Mouse (Mus musculus) forebrain, embryonic 16.5 days (tissue): ENCODE data around the gene Clpb. TPM values are rescaled to one million over a fixed set of nuclear protein-coding genes. Genes with fewer than 3 reads are reported as not detected.

Source experiments
- ATAC-seq: fragments of 200-750 bp; cut with Nextera tagmentation; 2 replicates; pipeline ENCODE4 v1.8.0; 2017; ENCODE audit warnings: mild to moderate bottlenecking, moderate library complexity
- H3K27ac ChIP-seq: fragments of 300-500 bp; sonication (generic); 2 replicates; pipeline ENCODE4 v1.5.1; 2014; ENCODE audit warnings: low read length, control low read depth
- H3K27me3 ChIP-seq: fragments of 300-500 bp; sonication (generic); replicated peaks from 2 replicates; pipeline ENCODE4 v1.6.1; 2014; ENCODE audit warnings: low read length; ENCODE audit not compliant: control insufficient read depth, insufficient read depth
- H3K36me3 ChIP-seq: fragments of 300-500 bp; sonication (generic); 2 replicates; pipeline ENCODE4 v1.6.1; 2014; ENCODE audit not compliant: control insufficient read depth, insufficient read depth
- H3K4me1 ChIP-seq: fragments of 300-500 bp; sonication (generic); replicated peaks from 2 replicates; pipeline ENCODE4 v1.6.1; 2014; ENCODE audit warnings: low read length; ENCODE audit not compliant: control insufficient read depth, insufficient read depth
- H3K4me2 ChIP-seq: fragments of 300-500 bp; sonication (generic); 2 replicates; pipeline ENCODE4 v1.6.1; 2014; ENCODE audit warnings: mild to moderate bottlenecking, low read length, control low read depth
- H3K4me3 ChIP-seq: fragments of 300-500 bp; sonication (generic); replicated peaks from 2 replicates; pipeline ENCODE4 v1.5.1; 2014; ENCODE audit warnings: mild to moderate bottlenecking, low read length, control low read depth
- H3K9ac ChIP-seq: fragments of 300-500 bp; sonication (generic); replicated peaks from 2 replicates; pipeline ENCODE4 v1.6.1; 2014; ENCODE audit warnings: low read depth, low read length, control low read depth
- H3K9me3 ChIP-seq: fragments of 300-500 bp; sonication (generic); 2 replicates; pipeline ENCODE4 v1.6.1; 2016; ENCODE audit warnings: low read length; ENCODE audit not compliant: control insufficient read depth
- WGBS: fragments of 180-500 bp; shearing (Covaris S2); extraction: QIAGEN DNeasy Blood & Tissue Kit; methylation state at CpG from one replicate; pipeline ENCODE4 v1.1.7; 2014; 5-methylcytosine and 5-hydroxymethylcytosine counted together
- polyA plus RNA-seq: library from polyadenylated mRNA; unstranded; fragments of >200 nt; fragmentation: Nextera tagmentation; extraction: Ambion mirVana; gene quantifications from 2 replicates; pipeline ENCODE4 v1.2.1, GENCODE M21; 2015

The Clpb gene
- polyA plus RNA-seq, 1 experiment from 2014 or later: 51.9 TPM

DNA sequence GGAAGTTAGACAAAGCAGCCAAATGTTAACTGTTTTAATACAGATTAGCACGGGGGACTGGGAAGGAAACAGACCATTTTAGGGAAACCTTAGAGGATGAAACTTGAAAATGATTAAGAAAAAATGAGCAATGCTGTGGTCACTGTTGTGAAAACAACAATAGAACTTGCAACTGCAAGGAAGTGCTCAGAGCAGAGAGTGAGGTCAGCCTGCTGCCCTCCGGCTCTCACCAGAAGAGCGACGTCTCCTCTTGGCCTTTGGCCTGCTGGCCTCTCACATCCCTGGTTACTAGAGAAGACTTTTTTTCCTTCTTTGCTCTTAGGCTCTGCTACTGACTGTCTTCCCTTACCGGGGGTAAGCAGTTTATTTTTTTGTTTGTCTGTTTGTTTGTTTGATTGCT is 19.5 kb downstream of the Clpb start:
- 0 out of 2 replicates have a peak, but pooled peaks cover 3% of the 10 kb centered on the region for H3K4me1 ChIP-seq
- no peak overlapping the region for H3K4me3 ChIP-seq
- H3K27me3 ChIP-seq: no peaks in the 10 kb centered on the region
- H3K4me2 ChIP-seq: no peak overlapping the region
- H3K9ac ChIP-seq: no peak overlapping the region
- WGBS: 71% methylated on average over 5 of the region's 5 CpGs
- H3K36me3 ChIP-seq: no peaks in the 10 kb centered on the region
- H3K9me3 ChIP-seq: no peaks in the 10 kb centered on the region
- ATAC-seq: no peak
- H3K27ac ChIP-seq: no peak overlapping the region

- ATAC-seq: 0 out of 2 replicates have a peak, but pooled peaks have one; percentile 28
- H3K27me3 ChIP-seq: no peaks in the 10 kb centered on the region
- no peak overlapping the region for H3K4me3 ChIP-seq
- WGBS: 6% methylated on average over 9 of the region's 9 CpGs
- H3K4me2 ChIP-seq: no peak overlapping the region
- no peak overlapping the region for H3K27ac ChIP-seq
- H3K36me3 ChIP-seq: no peaks in the 10 kb centered on the region; the same call in 1 of the 2 replicates
- H3K4me1 ChIP-seq: 0 out of 2 replicates have a peak, but pooled peaks cover 3% of the 10 kb centered on the region
- no peaks in the 10 kb centered on the region for H3K9me3 ChIP-seq
- no peak overlapping the region for H3K9ac ChIP-seq
Measured at GRCm38 (mm10) chr7:101683976-101684630, 20.7 kb downstream of the Clpb start.

- 0 out of 2 replicates have a peak, but pooled peaks cover 3% of the 10 kb centered on the region for H3K4me1 ChIP-seq
- H3K4me2 ChIP-seq: no peak overlapping the region
- no peak overlapping the region for H3K4me3 ChIP-seq
- no peak overlapping the region for H3K9ac ChIP-seq
- H3K27ac ChIP-seq: no peak overlapping the region
- WGBS: 46% methylated on average over 3 of the region's 3 CpGs
- ATAC-seq: no peak
- H3K27me3 ChIP-seq: no peaks in the 10 kb centered on the region
- H3K9me3 ChIP-seq: no peaks in the 10 kb centered on the region
- H3K36me3 ChIP-seq: no peaks in the 10 kb centered on the region; the same call in 1 of the 2 replicates
Measured at GRCm38 (mm10) chr7:101684671-101685070, 21.2 kb downstream of the Clpb start.

DNA sequence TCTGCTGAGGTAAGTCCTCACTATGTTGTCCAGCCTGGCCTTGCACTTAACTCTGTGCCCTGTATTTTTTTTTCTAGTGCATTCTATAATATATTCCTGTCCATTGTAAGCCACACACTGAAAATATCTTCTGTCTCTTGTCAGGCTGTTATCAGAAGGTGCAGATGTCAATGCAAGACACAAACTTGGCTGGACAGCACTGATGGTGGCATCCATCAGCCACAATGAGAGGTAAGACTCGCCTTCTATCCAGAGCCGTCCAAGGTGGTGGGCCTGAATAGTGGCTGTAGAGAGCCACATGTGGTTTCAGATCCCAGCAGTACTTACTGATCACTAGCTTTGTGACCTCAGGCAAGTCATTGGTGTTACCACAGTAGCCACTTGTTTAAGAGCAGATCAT is 23.7 kb downstream of the Clpb start:
- no peaks in the 10 kb centered on the region; the same call in 1 of the 2 replicates for H3K36me3 ChIP-seq
- 97% methylated on average over 2 of the region's 2 CpGs for WGBS
- no peak overlapping the region for H3K9ac ChIP-seq
- no peak overlapping the region for H3K27ac ChIP-seq
- H3K4me1 ChIP-seq: 0 out of 2 replicates have a peak, but pooled peaks cover 3% of the 10 kb centered on the region
- H3K9me3 ChIP-seq: no peaks in the 10 kb centered on the region
- no peak overlapping the region for H3K4me3 ChIP-seq
- ATAC-seq: no peak
- H3K4me2 ChIP-seq: no peak overlapping the region
- H3K27me3 ChIP-seq: no peaks in the 10 kb centered on the region

DNA sequence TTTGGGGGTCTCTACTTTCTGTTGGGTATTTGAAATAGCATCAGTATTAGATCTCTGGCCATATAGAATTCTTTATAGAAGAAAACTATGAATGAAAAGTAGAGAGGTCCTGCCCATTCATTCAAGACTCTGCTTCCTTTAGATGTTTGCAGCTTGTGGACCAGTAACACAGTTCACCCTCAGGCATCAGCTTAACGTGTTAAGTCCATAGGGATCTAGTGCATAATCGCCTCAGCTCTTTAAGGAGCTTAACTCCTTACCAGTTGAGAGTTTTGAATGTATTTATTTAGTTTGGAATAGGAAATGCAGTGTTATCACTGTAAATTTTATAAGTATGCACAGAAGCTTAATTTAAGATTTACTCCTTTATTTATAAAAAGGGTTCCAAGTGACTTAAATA is 27.0 kb downstream of the Clpb start:
- no peak for ATAC-seq
- no peaks in the 10 kb centered on the region; the same call in 1 of the 2 replicates for H3K36me3 ChIP-seq
- no peaks in the 10 kb centered on the region for H3K27me3 ChIP-seq
- no peaks in the 10 kb centered on the region for H3K9me3 ChIP-seq
- H3K4me2 ChIP-seq: no peak overlapping the region
- H3K4me1 ChIP-seq: no peaks in the 10 kb centered on the region
- WGBS: 62% methylated on average over 2 of the region's 2 CpGs
- H3K9ac ChIP-seq: no peak overlapping the region
- no peak overlapping the region for H3K27ac ChIP-seq
- no peak overlapping the region for H3K4me3 ChIP-seq

DNA sequence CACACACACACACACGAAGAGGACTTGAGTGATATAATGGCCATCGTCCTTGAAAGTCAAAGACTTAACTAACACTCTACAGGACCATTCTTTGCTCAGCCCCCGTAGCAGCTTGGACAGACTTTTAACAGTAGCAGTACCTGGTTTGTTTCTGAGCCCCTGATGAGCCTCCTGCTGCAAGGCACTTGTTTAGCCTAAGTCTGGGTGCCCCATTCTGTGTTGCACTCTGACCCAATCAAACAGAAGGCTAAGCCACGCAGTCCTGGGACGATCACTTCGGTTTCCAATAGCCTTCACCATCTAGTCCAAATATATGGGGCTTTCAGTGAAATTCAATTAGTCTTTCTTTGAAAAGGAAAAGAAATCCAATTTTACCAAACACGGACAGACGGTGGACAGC is 28.4 kb downstream of the Clpb start:
- ATAC-seq: no peak
- 92% methylated on average over 8 of the region's 8 CpGs for WGBS
- no peak overlapping the region for H3K4me2 ChIP-seq
- no peak overlapping the region for H3K4me3 ChIP-seq
- no peaks in the 10 kb centered on the region for H3K9me3 ChIP-seq
- peaks cover 3% of the 10 kb centered on the region for H3K4me1 ChIP-seq
- H3K36me3 ChIP-seq: no peaks in the 10 kb centered on the region; the same call in 1 of the 2 replicates
- no peaks in the 10 kb centered on the region for H3K27me3 ChIP-seq
- H3K9ac ChIP-seq: no peak overlapping the region
- no peak overlapping the region for H3K27ac ChIP-seq

- H3K27ac ChIP-seq: no peak overlapping the region
- no peak for ATAC-seq
- no peaks in the 10 kb centered on the region; the same call in 1 of the 2 replicates for H3K36me3 ChIP-seq
- H3K9ac ChIP-seq: no peak overlapping the region
- H3K4me3 ChIP-seq: no peak overlapping the region
- H3K27me3 ChIP-seq: no peaks in the 10 kb centered on the region
- 69% methylated on average over 14 of the region's 14 CpGs for WGBS
- no peak overlapping the region for H3K4me2 ChIP-seq
- peaks cover 9% of the 10 kb centered on the region for H3K4me1 ChIP-seq
- H3K9me3 ChIP-seq: no peaks in the 10 kb centered on the region
Measured at GRCm38 (mm10) chr7:101692446-101692845, 29.0 kb downstream of the Clpb start.

- H3K4me3 ChIP-seq: no peak overlapping the region
Measured at GRCm38 (mm10) chr7:101695483-101695882, 32.0 kb downstream of the Clpb start.

DNA sequence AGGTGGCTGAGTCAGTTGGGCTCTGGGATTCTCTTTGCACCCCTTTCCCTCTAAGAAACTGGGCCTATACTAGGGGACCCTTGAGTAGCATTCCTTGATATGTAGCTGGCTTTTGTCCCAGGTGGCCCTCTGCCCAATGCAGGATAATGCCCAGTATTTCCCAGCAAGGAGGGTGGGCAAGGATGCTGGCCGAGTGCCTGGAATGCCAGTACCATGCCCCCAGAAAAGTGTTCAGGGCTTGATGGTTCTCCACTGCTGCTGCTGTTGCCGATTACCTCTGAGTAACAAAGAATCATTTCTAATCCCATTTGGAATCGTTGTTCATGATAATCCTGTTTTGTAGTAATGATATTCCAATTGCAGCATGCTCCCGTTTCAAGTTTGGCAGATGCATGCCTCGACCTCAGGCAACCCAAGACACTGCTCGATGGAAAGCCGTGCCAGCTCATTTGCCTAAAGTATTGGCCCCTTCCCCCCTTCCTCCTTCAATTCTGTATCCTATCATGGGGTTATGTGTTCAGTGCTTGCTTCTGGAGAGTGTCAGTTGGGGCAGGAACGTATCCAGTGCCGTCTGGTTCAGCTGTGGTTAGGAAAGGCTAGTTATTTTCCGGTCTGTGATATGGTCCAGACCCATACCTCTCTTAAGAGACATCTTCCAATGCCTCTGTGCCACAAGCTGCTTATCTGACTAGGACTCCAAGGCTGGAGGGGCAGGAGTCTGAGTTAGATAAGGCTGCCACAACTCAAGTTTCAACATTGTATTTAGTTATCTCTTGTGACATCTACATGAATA is 33.7 kb downstream of the Clpb start:
- ATAC-seq: peak; percentile 72
- Histone ChIP-seq H3K27ac (no peak overlapping the region), H3K27me3 (no peaks in the 10 kb centered on the region), H3K4me3 (no peak overlapping the region), H3K4me1 (peaks cover 10% of the 10 kb centered on the region), H3K4me2 (no peak overlapping the region), H3K9me3 (no peaks in the 10 kb centered on the region), H3K36me3 (no peaks in the 10 kb centered on the region), H3K9ac (no peak overlapping the region)
- 38% methylated on average over 10 of the region's 10 CpGs for WGBS

More at GRCm38 (mm10) chr7:101695483-101695882, 32.0 kb downstream of the Clpb start:
- WGBS: 56% methylated on average over 5 of the region's 5 CpGs
- Histone ChIP-seq H3K27ac (no peak overlapping the region), H3K4me1 (peaks cover 10% of the 10 kb centered on the region), H3K27me3 (no peaks in the 10 kb centered on the region), H3K4me2 (no peak overlapping the region), H3K9ac (no peak overlapping the region), H3K36me3 (no peaks in the 10 kb centered on the region), H3K9me3 (no peaks in the 10 kb centered on the region)
- no peak for ATAC-seq
